Mouse (Mus musculus) stomach, embryonic 16.5 days (tissue): ENCODE results near the gene Tspan6. TPM values are rescaled to one million over a fixed set of nuclear protein-coding genes. Genes with fewer than 3 reads are reported as not detected.

Experiments used
- ATAC-seq: fragments of 200-750 bp; cut with Nextera tagmentation; 2 replicates; pipeline ENCODE4 v1.8.0; 2017; ENCODE audit warnings: moderate number of reproducible peaks, moderate TSS enrichment; ENCODE audit not compliant: insufficient read depth, low FRiP score
- H3K27ac ChIP-seq: fragments of 300-500 bp; sonication (generic); 2 replicates; pipeline ENCODE4 v1.5.1; 2014; ENCODE audit warnings: low read length
- H3K27me3 ChIP-seq: fragments of 300-500 bp; sonication (generic); 2 replicates; pipeline ENCODE4 v1.6.1; 2014; ENCODE audit warnings: low read length, control low read depth, mixed read lengths; ENCODE audit not compliant: control insufficient read depth, insufficient read depth
- H3K36me3 ChIP-seq: fragments of 300-500 bp; sonication (generic); 2 replicates; pipeline ENCODE4 v1.6.1; 2014; ENCODE audit warnings: low read length; ENCODE audit not compliant: control insufficient read depth, insufficient read depth
- H3K4me1 ChIP-seq: fragments of 300-500 bp; sonication (generic); 2 replicates; pipeline ENCODE4 v1.6.1; 2014; ENCODE audit warnings: low read length, control low read depth, mixed read lengths; ENCODE audit not compliant: control insufficient read depth, insufficient read depth
- H3K4me2 ChIP-seq: fragments of 300-500 bp; sonication (generic); 2 replicates; pipeline ENCODE4 v1.6.1; 2014; ENCODE audit warnings: low read depth, low read length, mixed read lengths
- H3K4me3 ChIP-seq: fragments of 300-500 bp; sonication (generic); replicated peaks from 2 replicates; pipeline ENCODE4 v1.5.1; 2014; ENCODE audit warnings: mild to moderate bottlenecking, low read length
- H3K9ac ChIP-seq: fragments of 300-500 bp; sonication (generic); 2 replicates; pipeline ENCODE4 v1.6.1; 2014; ENCODE audit warnings: low read length
- H3K9me3 ChIP-seq: fragments of 300-500 bp; sonication (generic); replicated peaks from 2 replicates; pipeline ENCODE4 v1.6.1; 2016; ENCODE audit warnings: low read length, control low read depth; ENCODE audit not compliant: control insufficient read depth
- WGBS: fragments of 180-500 bp; shearing (Covaris S2); extraction: QIAGEN DNeasy Blood & Tissue Kit; methylation state at CpG from one replicate; pipeline ENCODE4 v1.1.7; 2014; 5-methylcytosine and 5-hydroxymethylcytosine counted together
- polyA plus RNA-seq: library from polyadenylated mRNA; unstranded; fragments of >200 nt; fragmentation: Nextera tagmentation; extraction: Ambion mirVana; gene quantifications from 2 replicates; pipeline ENCODE4 v1.2.1, GENCODE M21; 2015

Tspan6 gene
- polyA plus RNA-seq = 114 and 115 TPM in 2 replicates

GRCm38 (mm10) chrX:133898014-133898542 is at the start of gene Tspan6:
TSS of gene Tspan6 (minus strand) at chrX:133898429.
- H3K9me3 ChIP-seq = no peaks in the 10 kb centered on the region
- H3K4me2 ChIP-seq = peak within 1 kb of the TSS; percentile 48
- H3K4me3 ChIP-seq = peak within 1 kb of the TSS; percentile 63
- WGBS = 22% methylated on average over 33 of the region's 33 CpGs
- no peaks in the 10 kb centered on the region for H3K4me1 ChIP-seq
- H3K27ac ChIP-seq = peak within 1 kb of the TSS; percentile 46; the same call in 1 of the 2 replicates
- no peaks in the 10 kb centered on the region for H3K27me3 ChIP-seq
- H3K36me3 ChIP-seq = no peaks in the 10 kb centered on the region
- H3K9ac ChIP-seq = peak within 1 kb of the TSS; percentile 79
- peak; percentile 79; the same call in 1 of the 2 replicates for ATAC-seq

GRCm38 (mm10) chrX:133947427-133947826 is 49.2 kb upstream of the Tspan6 start:
- 33% methylated on average over 3 of the region's 3 CpGs for WGBS
- ATAC-seq = no peak
- no peaks in the 10 kb centered on the region for H3K27me3 ChIP-seq

GRCm38 (mm10) chrX:133939561-133939960 is 41.3 kb upstream of the Tspan6 start:
- no peak overlapping the region for H3K27ac ChIP-seq
- no peaks in the 10 kb centered on the region for H3K9me3 ChIP-seq
- no peaks in the 10 kb centered on the region for H3K36me3 ChIP-seq
- no peak overlapping the region for H3K4me3 ChIP-seq
- no peaks in the 10 kb centered on the region for H3K4me1 ChIP-seq
- 39% methylated on average over 1 of the region's 1 CpGs for WGBS
- no peaks in the 10 kb centered on the region; the same call in 1 of the 2 replicates for H3K27me3 ChIP-seq
- H3K9ac ChIP-seq = no peak overlapping the region
- no peak for ATAC-seq
- no peak overlapping the region for H3K4me2 ChIP-seq

More at GRCm38 (mm10) chrX:133947427-133947826, 49.2 kb upstream of the Tspan6 start:
- no peak overlapping the region for H3K4me3 ChIP-seq
- H3K36me3 ChIP-seq = no peaks in the 10 kb centered on the region
- no peaks in the 10 kb centered on the region for H3K9me3 ChIP-seq
- H3K4me1 ChIP-seq = no peaks in the 10 kb centered on the region
- H3K9ac ChIP-seq = no peak overlapping the region
- H3K4me2 ChIP-seq = no peak overlapping the region
- H3K27ac ChIP-seq = no peak overlapping the region

GRCm38 (mm10) chrX:133936605-133937225 is 38.5 kb upstream of the Tspan6 start:
- 85% methylated on average over 4 of the region's 4 CpGs for WGBS
- Histone ChIP-seq H3K27me3 (no peaks in the 10 kb centered on the region; the same call in 1 of the 2 replicates), H3K36me3 (no peaks in the 10 kb centered on the region), H3K4me2 (no peak overlapping the region), H3K4me1 (no peaks in the 10 kb centered on the region), H3K27ac (no peak overlapping the region), H3K4me3 (no peak overlapping the region), H3K9ac (no peak overlapping the region), H3K9me3 (no peaks in the 10 kb centered on the region)
- ATAC-seq = no peak

- Histone ChIP-seq H3K9ac (no peak overlapping the region), H3K9me3 (no peaks in the 10 kb centered on the region), H3K27ac (no peak overlapping the region), H3K4me1 (no peaks in the 10 kb centered on the region), H3K36me3 (no peaks in the 10 kb centered on the region), H3K27me3 (no peaks in the 10 kb centered on the region; the same call in 1 of the 2 replicates), H3K4me3 (no peak overlapping the region), H3K4me2 (no peak overlapping the region)
- 51% methylated on average over 12 of the region's 12 CpGs for WGBS
- no peak for ATAC-seq
These were observed 33.2 kb upstream of the Tspan6 start for GRCm38 (mm10) chrX:133931302-133932013.

- no peak for ATAC-seq
- Histone ChIP-seq H3K9ac (no peak overlapping the region), H3K9me3 (no peaks in the 10 kb centered on the region), H3K4me2 (no peak overlapping the region), H3K36me3 (no peaks in the 10 kb centered on the region), H3K27me3 (no peaks in the 10 kb centered on the region), H3K4me3 (no peak overlapping the region), H3K4me1 (no peaks in the 10 kb centered on the region), H3K27ac (no peak overlapping the region)
- 80% methylated on average over 5 of the region's 5 CpGs for whole genome bisulfite sequencing
These were observed 28.5 kb upstream of the Tspan6 start for GRCm38 (mm10) chrX:133926760-133927159.

GRCm38 (mm10) chrX:133921187-133921586 is 23.0 kb upstream of the Tspan6 start:
- H3K9me3 ChIP-seq = no peaks in the 10 kb centered on the region
- no peak overlapping the region for H3K4me3 ChIP-seq
- H3K9ac ChIP-seq = no peak overlapping the region
- no peak overlapping the region for H3K4me2 ChIP-seq
- no peak for ATAC-seq
- WGBS = 70% methylated on average over 4 of the region's 4 CpGs
- H3K4me1 ChIP-seq = no peaks in the 10 kb centered on the region
- H3K36me3 ChIP-seq = no peaks in the 10 kb centered on the region
- H3K27ac ChIP-seq = no peak overlapping the region
- no peaks in the 10 kb centered on the region for H3K27me3 ChIP-seq

- ATAC-seq = peak; percentile 60; the same call in 1 of the 2 replicates
- no peak overlapping the region for H3K4me2 ChIP-seq
- 28% methylated on average over 7 of the region's 7 CpGs for WGBS
- H3K9ac ChIP-seq = no peak overlapping the region
- no peaks in the 10 kb centered on the region; the same call in 1 of the 2 replicates for H3K27me3 ChIP-seq
- H3K9me3 ChIP-seq = no peaks in the 10 kb centered on the region
- no peaks in the 10 kb centered on the region; the same call in 1 of the 2 replicates for H3K4me1 ChIP-seq
- peak overlapping the region; percentile 34; the same call in 1 of the 2 replicates for H3K27ac ChIP-seq
- H3K36me3 ChIP-seq = no peaks in the 10 kb centered on the region
- no peak overlapping the region for H3K4me3 ChIP-seq
These were observed 16.0 kb upstream of the Tspan6 start for GRCm38 (mm10) chrX:133914219-133914618.

GRCm38 (mm10) chrX:133913006-133913405 is 14.8 kb upstream of the Tspan6 start:
- H3K9me3 ChIP-seq = no peaks in the 10 kb centered on the region
- H3K4me3 ChIP-seq = no peak overlapping the region
- no peak overlapping the region for H3K9ac ChIP-seq
- no peaks in the 10 kb centered on the region for H3K36me3 ChIP-seq
- H3K27ac ChIP-seq = no peak overlapping the region
- H3K27me3 ChIP-seq = no peaks in the 10 kb centered on the region; the same call in 1 of the 2 replicates
- ATAC-seq = no peak
- 80% methylated on average over 3 of the region's 3 CpGs for WGBS
- no peak overlapping the region for H3K4me2 ChIP-seq
- no peaks in the 10 kb centered on the region; the same call in 1 of the 2 replicates for H3K4me1 ChIP-seq
